Mouse (Mus musculus) forebrain, postnatal 0 days (tissue): ENCODE measurements around the gene Aldob. TPM values are rescaled to one million over a fixed set of nuclear protein-coding genes. Genes with fewer than 3 reads are reported as not detected.

Source experiments
- ATAC-seq: fragments of 200-750 bp; cut with Nextera tagmentation; 2 replicates; pipeline ENCODE4 v1.8.0; 2017; ENCODE audit warnings: mild to moderate bottlenecking, moderate library complexity
- DNase-seq: peaks from one replicate; pipeline ENCODE4 v3.0.0-alpha.2; 2015
- H3K27ac ChIP-seq: fragments of 300-500 bp; sonication (generic); 2 replicates; pipeline ENCODE4 v1.5.1; 2014; ENCODE audit warnings: low read depth, mild to moderate bottlenecking, antibody characterized with exemption, low read length, moderate library complexity, mixed read lengths
- H3K27me3 ChIP-seq: fragments of 300-500 bp; sonication (generic); 2 replicates; pipeline ENCODE4 v1.6.1; 2014; ENCODE audit warnings: mild to moderate bottlenecking, low read length, mixed read lengths; ENCODE audit not compliant: insufficient read depth
- H3K36me3 ChIP-seq: fragments of 300-500 bp; sonication (generic); 2 replicates; pipeline ENCODE4 v1.6.1; 2014; ENCODE audit warnings: mild to moderate bottlenecking, moderate library complexity; ENCODE audit not compliant: insufficient read depth
- H3K4me1 ChIP-seq: fragments of 300-500 bp; sonication (generic); 2 replicates; pipeline ENCODE4 v1.6.1; 2014; ENCODE audit warnings: antibody characterized with exemption; ENCODE audit not compliant: insufficient read depth
- H3K4me2 ChIP-seq: fragments of 300-500 bp; sonication (generic); 2 replicates; pipeline ENCODE4 v1.6.1; 2014; ENCODE audit warnings: low read depth, mild to moderate bottlenecking, moderate library complexity
- H3K4me3 ChIP-seq: fragments of 300-500 bp; sonication (generic); 2 replicates; pipeline ENCODE4 v1.5.1; 2014; ENCODE audit warnings: low read depth, low read length, mixed read lengths
- H3K9ac ChIP-seq: fragments of 300-500 bp; sonication (generic); 2 replicates; pipeline ENCODE4 v1.6.1; 2014; ENCODE audit warnings: mild to moderate bottlenecking
- H3K9me3 ChIP-seq: fragments of 300-500 bp; sonication (generic); 2 replicates; pipeline ENCODE4 v1.6.1; 2016; ENCODE audit warnings: low read length
- CTCF ChIP-seq: sonication (generic); IDR thresholded peaks from 2 replicates; pipeline ENCODE4 v1.5.1; 2016; ENCODE audit warnings: antibody characterized with exemption, control low read depth, low read depth
- WGBS: fragments of 180-500 bp; shearing (Covaris S2); extraction: QIAGEN DNeasy Blood & Tissue Kit; methylation state at CpG from one replicate; pipeline ENCODE4 v1.1.7; 2014; 5-methylcytosine and 5-hydroxymethylcytosine counted together
- polyA plus RNA-seq: library from polyadenylated mRNA; unstranded; fragments of >200 nt; fragmentation: Nextera tagmentation; extraction: Ambion mirVana; gene quantifications from 2 replicates; pipeline ENCODE4 v1.2.1, GENCODE M21; 2015
- total RNA-seq: library from RNA; depleted of rRNA; stranded (reverse); fragments of >200 nt; gene quantifications from 2 replicates; pipeline ENCODE4 v1.2.3, GENCODE M21; 2014

Aldob gene
- total and polyA plus RNA-seq, 2 experiments from 2014 or later = 0.27 to 0.57 TPM

GRCm38 (mm10) chr4:49583965-49584831 is 34.9 kb upstream of the Aldob start:
- DNase-seq = peak; percentile 37
- TF ChIP-seq CTCF = no peak
- Histone ChIP-seq H3K9ac (no peak overlapping the region), H3K4me1 (no peaks in the 10 kb centered on the region), H3K27me3 (no peaks in the 10 kb centered on the region), H3K27ac (0 out of 2 replicates have a peak overlapping the region, but pooled peaks have one; percentile 9), H3K36me3 (peaks cover 21% of the 10 kb centered on the region), H3K9me3 (no peaks in the 10 kb centered on the region), H3K4me3 (no peak overlapping the region), H3K4me2 (no peak overlapping the region)
- WGBS = 29% methylated on average over 14 of the region's 14 CpGs
- no peak for ATAC-seq

- Histone ChIP-seq H3K27me3 (no peaks in the 10 kb centered on the region), H3K27ac (no peak overlapping the region), H3K4me3 (no peak overlapping the region), H3K4me2 (no peak overlapping the region), H3K4me1 (no peaks in the 10 kb centered on the region), H3K36me3 (peaks cover 14% of the 10 kb centered on the region), H3K9me3 (no peaks in the 10 kb centered on the region), H3K9ac (no peak overlapping the region)
- no peak for ATAC-seq
- 72% methylated on average over 4 of the region's 4 CpGs for WGBS
- TF ChIP-seq CTCF = no peak
- DNase-seq = no peak
These were observed 31.9 kb upstream of the Aldob start for GRCm38 (mm10) chr4:49581256-49581655.

GRCm38 (mm10) chr4:49572194-49572593 is 22.8 kb upstream of the Aldob start:
- no peak overlapping the region for H3K4me2 ChIP-seq
- no peak overlapping the region for H3K4me3 ChIP-seq
- DNase-seq (no peak), ATAC-seq (no peak)
- no peaks in the 10 kb centered on the region for H3K4me1 ChIP-seq
- no peaks in the 10 kb centered on the region for H3K9me3 ChIP-seq
- H3K27me3 ChIP-seq = no peaks in the 10 kb centered on the region
- TF ChIP-seq CTCF = no peak
- 82% methylated on average over 4 of the region's 4 CpGs for WGBS
- no peaks in the 10 kb centered on the region for H3K36me3 ChIP-seq
- no peak overlapping the region for H3K27ac ChIP-seq
- no peak overlapping the region for H3K9ac ChIP-seq

- Histone ChIP-seq H3K4me3 (no peak overlapping the region), H3K27ac (no peak overlapping the region), H3K9ac (no peak overlapping the region), H3K9me3 (no peaks in the 10 kb centered on the region), H3K36me3 (no peaks in the 10 kb centered on the region), H3K4me1 (no peaks in the 10 kb centered on the region), H3K27me3 (no peaks in the 10 kb centered on the region), H3K4me2 (no peak overlapping the region)
- peak; percentile 68 for ATAC-seq
- WGBS = 17% methylated on average over 3 of the region's 3 CpGs
- peak; percentile 66 for DNase-seq
- peak; percentile 85 for TF ChIP-seq CTCF
These were observed 18.3 kb upstream of the Aldob start for GRCm38 (mm10) chr4:49567613-49568012.

- H3K9me3 ChIP-seq = no peaks in the 10 kb centered on the region
- H3K36me3 ChIP-seq = no peaks in the 10 kb centered on the region
- H3K4me2 ChIP-seq = peak overlapping the region; percentile 15; the same call in 1 of the 2 replicates
- H3K4me3 ChIP-seq = no peak overlapping the region
- 47% methylated on average over 20 of the region's 20 CpGs for WGBS
- H3K27ac ChIP-seq = no peak overlapping the region
- peak; percentile 43 for DNase-seq
- no peak overlapping the region for H3K9ac ChIP-seq
- ATAC-seq = peak; percentile 90
- no peaks in the 10 kb centered on the region for H3K4me1 ChIP-seq
- H3K27me3 ChIP-seq = no peaks in the 10 kb centered on the region
- TF ChIP-seq CTCF = no peak
These were observed 10.8 kb upstream of the Aldob start for GRCm38 (mm10) chr4:49559915-49560772.

- no peak for TF ChIP-seq CTCF
- H3K27me3 ChIP-seq = no peaks in the 10 kb centered on the region
- H3K4me2 ChIP-seq = no peak overlapping the region
- ATAC-seq (no peak), DNase-seq (no peak)
- H3K4me3 ChIP-seq = no peak overlapping the region
- H3K9me3 ChIP-seq = no peaks in the 10 kb centered on the region
- no peaks in the 10 kb centered on the region for H3K4me1 ChIP-seq
- no peak overlapping the region for H3K9ac ChIP-seq
- H3K27ac ChIP-seq = no peak overlapping the region
- H3K36me3 ChIP-seq = no peaks in the 10 kb centered on the region
- WGBS = 82% methylated on average over 2 of the region's 2 CpGs
These were observed 8.8 kb upstream of the Aldob start for GRCm38 (mm10) chr4:49558181-49558580.

GRCm38 (mm10) chr4:49557375-49557774 is 8.0 kb upstream of the Aldob start:
- Histone ChIP-seq H3K27me3 (no peaks in the 10 kb centered on the region), H3K4me1 (no peaks in the 10 kb centered on the region), H3K4me2 (no peak overlapping the region), H3K36me3 (no peaks in the 10 kb centered on the region), H3K4me3 (no peak overlapping the region), H3K27ac (no peak overlapping the region), H3K9me3 (no peaks in the 10 kb centered on the region), H3K9ac (no peak overlapping the region)
- 100% methylated on average over 7 of the region's 7 CpGs for WGBS
- ATAC-seq (no peak), DNase-seq (no peak)
- TF ChIP-seq CTCF = no peak
